Mouse (Mus musculus): Measurements from ENCODE around the gene Tmem104.

Tmem104 gene

DNA sequence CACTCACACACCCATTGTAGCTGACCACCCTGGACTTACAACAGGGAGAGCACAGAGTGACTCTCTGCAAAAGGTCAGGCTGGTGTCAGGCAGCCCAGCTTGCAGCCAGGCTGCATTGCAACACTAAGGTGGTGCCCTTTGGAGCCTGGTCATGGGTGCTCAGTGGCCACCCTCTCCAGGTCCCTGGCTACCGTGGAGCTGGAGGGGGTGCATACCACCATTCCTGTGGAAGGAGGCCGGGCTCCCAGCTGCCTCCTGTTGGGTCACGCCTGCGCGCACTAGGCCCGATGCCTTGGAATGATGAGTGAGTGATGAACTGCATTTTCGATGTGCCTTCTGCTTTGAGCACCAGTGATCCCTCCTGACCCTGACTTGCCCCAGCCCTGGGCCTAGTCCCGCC is 57.6 kb downstream of the Tmem104 start:
- no peaks in the 10 kb centered on the region for H3K27me3 ChIP-seq (ENCODE audit: control insufficient read depth, insufficient read depth, low read length, poor library complexity, severe bottlenecking)
- DNase-seq (ENCODE audit: low read depth, low spot score) = no peak
- no peaks in the 10 kb centered on the region for H3K36me3 ChIP-seq (ENCODE audit: control insufficient read depth, insufficient read depth, low read length, poor library complexity, severe bottlenecking)

- Histone ChIP-seq H3K36me3 (ENCODE audit: control insufficient read depth, insufficient read depth, low read length, poor library complexity, severe bottlenecking) (no peaks in the 10 kb centered on the region), H3K27me3 (ENCODE audit: control insufficient read depth, insufficient read depth, low read length, poor library complexity, severe bottlenecking) (no peaks in the 10 kb centered on the region)
- no peak for DNase-seq (ENCODE audit: low read depth, low spot score)
Measured at GRCm38 (mm10) chr11:115246386-115246785, 59.1 kb downstream of the Tmem104 start.

DNA sequence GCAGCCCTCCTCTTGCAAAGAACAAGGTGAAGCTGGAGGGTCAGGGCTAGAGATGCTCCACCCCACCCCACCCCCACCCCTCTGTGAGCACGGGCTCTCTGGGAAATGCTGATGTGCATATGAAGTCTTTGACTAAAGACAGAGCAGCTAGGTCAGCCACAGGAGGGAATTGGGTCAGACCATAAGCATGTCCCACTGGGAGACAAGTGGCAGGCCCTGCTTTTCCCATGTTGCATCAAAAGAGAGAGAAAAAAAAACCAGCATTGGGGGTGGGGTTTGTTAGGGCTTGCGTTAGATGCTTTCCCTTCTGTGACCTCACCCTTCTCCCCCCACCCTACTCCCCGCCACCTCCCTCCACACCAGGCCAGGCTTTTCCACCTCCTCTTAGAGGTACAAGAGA is 60.0 kb downstream of the Tmem104 start:
- no peaks in the 10 kb centered on the region for H3K27me3 ChIP-seq (ENCODE audit: control insufficient read depth, insufficient read depth, low read length, poor library complexity, severe bottlenecking)
- H3K36me3 ChIP-seq (ENCODE audit: control insufficient read depth, insufficient read depth, low read length, poor library complexity, severe bottlenecking) = no peaks in the 10 kb centered on the region
- no peak for DNase-seq (ENCODE audit: low read depth, low spot score)

- no peaks in the 10 kb centered on the region for H3K27me3 ChIP-seq (ENCODE audit: control insufficient read depth, insufficient read depth, low read length, poor library complexity, severe bottlenecking)
- no peak for DNase-seq (ENCODE audit: low read depth, low spot score)
- H3K36me3 ChIP-seq (ENCODE audit: control insufficient read depth, insufficient read depth, low read length, poor library complexity, severe bottlenecking) = no peaks in the 10 kb centered on the region
Measured at GRCm38 (mm10) chr11:115247945-115248344, 60.7 kb downstream of the Tmem104 start.

DNA sequence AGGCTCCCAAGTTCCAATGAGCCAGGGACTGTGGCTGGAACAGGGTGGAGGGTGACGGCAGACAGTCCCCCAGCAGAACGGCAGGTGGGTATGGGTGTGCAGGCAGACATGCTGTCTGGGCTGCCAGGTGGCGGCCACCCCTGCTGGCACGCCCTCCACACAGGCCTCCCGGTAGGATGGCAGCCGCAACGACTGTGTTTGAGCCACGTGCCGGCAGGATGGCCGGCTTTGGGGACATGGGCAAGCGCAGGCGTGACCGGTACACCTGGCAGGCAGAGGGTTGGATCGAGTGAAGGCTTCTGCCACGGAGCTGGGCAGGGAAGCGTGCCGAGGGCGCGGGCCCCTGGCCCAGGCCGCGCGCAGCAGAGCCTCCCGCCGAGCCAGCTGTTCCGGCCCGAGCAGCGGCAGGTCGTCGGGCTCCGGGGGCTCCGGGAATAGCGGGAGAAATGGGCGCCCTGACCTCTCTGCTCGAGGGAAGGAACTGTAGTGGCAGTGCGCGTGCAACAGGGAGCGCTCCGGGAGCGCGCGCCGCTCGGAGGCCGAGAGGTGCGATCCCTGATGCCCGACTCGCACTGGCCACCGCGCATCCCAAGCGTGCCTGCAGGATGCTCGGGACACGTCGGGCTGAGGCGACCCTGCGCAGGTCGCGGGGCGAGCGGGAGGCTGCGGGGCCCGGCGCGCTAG is 62.6 kb downstream of the Tmem104 start:
- no peaks in the 10 kb centered on the region for H3K36me3 ChIP-seq (ENCODE audit: control insufficient read depth, insufficient read depth, low read length, poor library complexity, severe bottlenecking)
- no peaks in the 10 kb centered on the region for H3K27me3 ChIP-seq (ENCODE audit: control insufficient read depth, insufficient read depth, low read length, poor library complexity, severe bottlenecking)
- no peak for DNase-seq (ENCODE audit: low read depth, low spot score)

- no peak for DNase-seq (ENCODE audit: low read depth, low spot score)
- Histone ChIP-seq H3K36me3 (ENCODE audit: control insufficient read depth, insufficient read depth, low read length, poor library complexity, severe bottlenecking) (no peaks in the 10 kb centered on the region), H3K27me3 (ENCODE audit: control insufficient read depth, insufficient read depth, low read length, poor library complexity, severe bottlenecking) (no peaks in the 10 kb centered on the region)
Measured at GRCm38 (mm10) chr11:115250405-115251090, 63.3 kb downstream of the Tmem104 start.

DNA sequence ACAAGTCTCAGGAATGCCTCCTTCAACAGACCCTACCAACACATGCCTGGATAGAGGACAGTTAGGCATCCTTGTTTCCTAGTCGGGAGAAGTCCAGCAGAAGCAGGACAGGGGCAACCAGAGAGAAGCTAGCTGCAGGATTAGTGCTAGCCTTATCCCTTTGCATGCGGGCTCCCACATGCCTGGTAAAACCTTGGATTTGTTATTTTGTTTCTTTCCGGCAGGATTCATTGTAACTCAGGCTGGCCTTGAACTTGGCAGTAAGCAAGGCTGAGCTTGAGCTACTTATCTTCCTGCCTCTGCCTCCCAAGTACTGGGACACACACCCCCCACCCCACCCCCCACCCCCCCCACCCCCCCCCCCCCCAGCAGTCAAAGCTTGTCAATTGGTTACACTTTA is 64.0 kb downstream of the Tmem104 start:
- Histone ChIP-seq H3K27me3 (ENCODE audit: control insufficient read depth, insufficient read depth, low read length, poor library complexity, severe bottlenecking) (no peaks in the 10 kb centered on the region), H3K36me3 (ENCODE audit: control insufficient read depth, insufficient read depth, low read length, poor library complexity, severe bottlenecking) (no peaks in the 10 kb centered on the region)
- no peak for DNase-seq (ENCODE audit: low read depth, low spot score)

DNA sequence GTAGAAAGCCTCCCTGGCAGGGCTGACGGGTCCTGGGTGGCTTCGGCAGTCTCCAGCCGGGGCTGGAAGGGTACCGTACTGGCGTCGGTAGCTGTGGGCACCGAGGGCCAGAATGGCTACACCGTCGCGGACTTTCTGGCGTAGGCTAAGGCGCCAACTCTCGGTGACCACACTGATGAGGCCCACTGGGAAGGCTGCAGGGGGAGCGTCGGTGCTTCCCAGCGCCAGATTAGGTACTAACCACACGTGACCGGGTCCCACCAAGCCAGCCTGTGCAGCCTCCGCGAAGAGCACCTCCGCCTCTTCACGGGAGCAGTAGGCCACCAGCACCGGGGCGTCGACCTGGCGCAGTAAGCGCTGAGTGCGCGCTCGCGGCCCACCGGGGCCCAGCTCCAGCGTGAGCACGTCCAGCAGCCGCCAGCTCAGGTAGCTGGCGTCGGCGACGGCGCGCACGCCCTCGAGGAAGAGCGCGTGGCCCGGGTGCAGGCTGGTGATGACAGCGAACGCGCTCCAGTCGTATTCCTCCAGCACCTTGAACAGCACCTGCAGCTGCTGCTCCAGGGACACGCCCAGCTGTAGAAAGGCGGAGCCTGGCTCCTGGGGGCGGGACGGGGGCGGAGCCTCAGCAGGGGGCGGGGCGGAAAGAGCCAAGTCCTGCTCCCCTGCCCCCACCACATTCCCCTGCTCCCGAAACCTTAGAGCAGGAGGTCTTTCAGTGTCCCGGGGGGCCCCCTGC is 70.7 kb downstream of the Tmem104 start:
- DNase-seq (ENCODE audit: low read depth, low spot score) = no peak
- no peaks in the 10 kb centered on the region for H3K36me3 ChIP-seq (ENCODE audit: control insufficient read depth, insufficient read depth, low read length, poor library complexity, severe bottlenecking)
- H3K27me3 ChIP-seq (ENCODE audit: control insufficient read depth, insufficient read depth, low read length, poor library complexity, severe bottlenecking) = no peaks in the 10 kb centered on the region; the same call in 1 of the 2 replicates

GRCm38 (mm10) chr11:115259134-115259533 is 71.8 kb downstream of the Tmem104 start:
- Histone ChIP-seq H3K27me3 (ENCODE audit: control insufficient read depth, insufficient read depth, low read length, poor library complexity, severe bottlenecking) (no peaks in the 10 kb centered on the region; the same call in 1 of the 2 replicates), H3K36me3 (ENCODE audit: control insufficient read depth, insufficient read depth, low read length, poor library complexity, severe bottlenecking) (no peaks in the 10 kb centered on the region)
- DNase-seq (ENCODE audit: low read depth, low spot score) = no peak

- no peaks in the 10 kb centered on the region for H3K36me3 ChIP-seq (ENCODE audit: control insufficient read depth, insufficient read depth, low read length, poor library complexity, severe bottlenecking)
- no peak for DNase-seq (ENCODE audit: low read depth, low spot score)
- H3K27me3 ChIP-seq (ENCODE audit: control insufficient read depth, insufficient read depth, low read length, poor library complexity, severe bottlenecking) = peaks cover 2% of the 10 kb centered on the region; the same call in 1 of the 2 replicates
Measured at GRCm38 (mm10) chr11:115262954-115263353, 75.7 kb downstream of the Tmem104 start.

- Histone ChIP-seq H3K27me3 (ENCODE audit: control insufficient read depth, insufficient read depth, low read length, poor library complexity, severe bottlenecking) (0 out of 2 replicates have a peak, but pooled peaks cover 2% of the 10 kb centered on the region), H3K36me3 (ENCODE audit: control insufficient read depth, insufficient read depth, low read length, poor library complexity, severe bottlenecking) (peaks cover 6% of the 10 kb centered on the region; the same call in 1 of the 2 replicates)
- DNase-seq (ENCODE audit: low read depth, low spot score) = no peak
Measured at GRCm38 (mm10) chr11:115264136-115264861, 77.0 kb downstream of the Tmem104 start.

DNA sequence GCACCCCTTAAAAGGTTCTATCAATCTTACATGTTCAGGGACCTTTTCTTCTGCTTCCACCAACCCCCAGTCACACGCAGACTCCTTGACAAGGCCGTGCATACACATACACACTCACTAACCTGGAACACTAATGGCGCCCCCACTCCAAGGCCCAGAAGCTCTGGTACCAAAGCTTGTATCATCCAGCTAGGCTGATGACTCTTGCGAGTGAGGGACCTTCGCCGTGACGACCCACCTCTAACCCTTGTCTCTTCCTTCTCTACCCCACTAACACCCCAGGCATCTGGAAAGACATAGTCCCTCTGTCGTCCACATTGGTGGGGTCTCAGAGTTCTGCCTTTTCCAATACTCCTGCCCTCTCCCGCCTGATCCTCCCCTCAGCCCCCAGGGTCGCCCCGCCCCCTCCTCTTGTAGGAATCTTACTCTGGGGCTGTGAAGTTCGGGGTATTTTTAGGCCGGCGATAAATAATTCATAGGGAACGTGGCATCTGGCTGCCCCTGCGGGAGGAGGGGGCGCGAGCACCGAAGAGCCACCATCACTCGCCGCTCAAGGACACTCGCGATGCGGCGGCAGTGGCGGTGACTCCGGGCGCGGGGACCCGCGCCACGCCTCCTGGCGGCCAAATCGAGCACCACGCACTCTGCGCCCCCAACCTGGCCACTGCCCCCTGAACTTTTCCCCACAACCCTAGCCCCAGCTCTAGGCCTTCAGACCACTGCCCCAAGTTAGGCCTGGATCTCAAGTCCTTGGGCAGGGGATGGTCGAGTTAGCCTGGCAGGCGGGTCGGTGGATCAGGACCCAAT is 77.8 kb downstream of the Tmem104 start:
- Histone ChIP-seq H3K27me3 (ENCODE audit: control insufficient read depth, insufficient read depth, low read length, poor library complexity, severe bottlenecking) (0 out of 2 replicates have a peak, but pooled peaks cover 2% of the 10 kb centered on the region), H3K36me3 (ENCODE audit: control insufficient read depth, insufficient read depth, low read length, poor library complexity, severe bottlenecking) (peaks cover 7% of the 10 kb centered on the region; the same call in 1 of the 2 replicates)
- peak; percentile 54 for DNase-seq (ENCODE audit: low read depth, low spot score)

DNA sequence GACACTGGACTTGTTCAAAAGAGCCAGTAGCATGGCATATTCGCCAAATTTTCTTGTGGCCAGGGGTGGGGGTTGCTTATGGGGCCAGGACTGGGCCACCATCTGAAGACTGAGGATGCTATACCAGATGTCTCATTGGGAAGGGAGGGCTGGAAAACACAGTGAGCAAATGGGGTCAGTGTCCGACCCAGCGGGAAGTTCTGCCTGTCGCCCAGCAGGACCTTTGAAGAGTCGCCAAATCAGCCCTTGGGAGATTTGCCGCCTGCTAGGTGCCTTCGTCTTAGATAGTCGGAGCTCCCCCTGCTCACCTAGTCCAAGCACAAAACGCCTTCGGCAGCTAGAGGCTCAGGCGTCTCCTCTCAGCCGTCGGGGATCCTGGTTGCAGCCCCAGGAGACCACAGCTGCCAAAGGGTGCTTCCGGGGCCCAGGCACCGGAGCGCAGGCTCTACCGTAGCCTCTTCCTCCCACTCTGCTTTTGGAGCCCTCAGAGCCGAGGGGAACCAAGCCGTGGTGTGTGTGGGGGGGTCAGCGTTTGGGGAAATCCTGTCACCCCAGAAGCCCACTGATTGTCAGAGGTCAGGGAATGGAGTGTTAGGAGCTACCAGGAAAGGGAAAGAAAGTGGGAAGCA is 78.6 kb downstream of the Tmem104 start:
- Histone ChIP-seq H3K27me3 (ENCODE audit: control insufficient read depth, insufficient read depth, low read length, poor library complexity, severe bottlenecking) (0 out of 2 replicates have a peak, but pooled peaks cover 2% of the 10 kb centered on the region), H3K36me3 (ENCODE audit: control insufficient read depth, insufficient read depth, low read length, poor library complexity, severe bottlenecking) (peaks cover 7% of the 10 kb centered on the region; the same call in 1 of the 2 replicates)
- DNase-seq (ENCODE audit: low read depth, low spot score) = no peak

All from splenic B cell, adult 2 months (primary cell).